Mouse (Mus musculus) heart, adult 2 months (tissue): Measurements from ENCODE around the gene Scel.

Experiments
- CTCF ChIP-seq: fragments of 200-600 bp; IDR thresholded peaks from 2 replicates; pipeline ENCODE4 v1.8.1; 2022; ENCODE audit warnings: antibody characterized with exemption, mild to moderate bottlenecking, moderate library complexity
- EP300 ChIP-seq: fragments of 200-500 bp; IDR thresholded peaks from 2 replicates; pipeline ENCODE4 v1.6.1; 2011; ENCODE audit warnings: low read depth, low read length, control low read depth; ENCODE audit not compliant: insufficient read depth
- POLR2A ChIP-seq: fragments of 200-500 bp; IDR thresholded peaks from 2 replicates; pipeline ENCODE4 v1.6.1; 2011; ENCODE audit warnings: mild to moderate bottlenecking, low read depth, low read length, control low read depth; ENCODE audit not compliant: insufficient read depth

- TF ChIP-seq CTCF (no peak), POLR2A (no peak), EP300 (no peak)
Observed at GRCm38 (mm10) chr14:103543304-103544079, 30.4 kb downstream of the Scel start.
